Mouse (Mus musculus) CD8-positive naive resting alpha-beta T cell, adult 2 months (primary cell): Measurements from ENCODE around the gene Ripor2.

Experiments
- DNase-seq, 2 experiments: peaks; one replicate each; pipeline ENCODE4 v3.0.0; 2022; ENCODE audit warnings: low read depth in 2 of 2, low spot score in 2 of 2

Ripor2 gene

DNA sequence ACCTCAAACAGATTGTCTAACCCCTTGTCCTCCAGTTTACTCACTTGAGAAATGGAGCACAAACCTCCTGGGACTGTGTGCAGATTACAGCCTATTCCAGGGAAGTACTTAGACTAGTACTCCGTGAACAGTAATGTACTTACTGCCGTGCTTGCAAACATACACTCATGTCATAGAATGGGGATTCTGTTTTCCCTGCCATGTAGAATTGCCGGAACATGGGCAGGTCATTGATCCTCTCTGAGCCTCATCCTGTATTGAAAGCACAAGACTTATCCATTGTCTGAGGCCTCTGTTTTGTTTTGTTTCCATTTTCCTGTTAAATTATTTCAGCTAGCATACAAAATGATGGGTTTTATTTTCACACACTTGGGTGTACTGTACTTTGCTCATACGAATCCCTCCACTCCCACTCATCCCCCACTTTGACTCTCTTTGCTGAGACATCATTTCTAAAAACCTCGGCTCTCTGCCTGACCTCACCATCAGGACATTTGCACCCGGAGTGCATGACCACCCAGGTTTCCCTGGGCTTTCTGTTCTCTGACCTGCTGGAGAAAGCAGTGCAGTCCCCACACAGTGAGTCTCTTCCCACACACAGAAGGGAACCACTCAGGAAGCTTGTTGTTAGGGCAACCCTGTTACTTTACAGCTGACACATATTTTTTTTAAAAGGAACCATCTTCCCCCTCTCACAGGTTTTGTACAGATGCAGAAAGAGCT lies 35.2 kb downstream of the Ripor2 start:
- no peak for DNase-seq

DNA sequence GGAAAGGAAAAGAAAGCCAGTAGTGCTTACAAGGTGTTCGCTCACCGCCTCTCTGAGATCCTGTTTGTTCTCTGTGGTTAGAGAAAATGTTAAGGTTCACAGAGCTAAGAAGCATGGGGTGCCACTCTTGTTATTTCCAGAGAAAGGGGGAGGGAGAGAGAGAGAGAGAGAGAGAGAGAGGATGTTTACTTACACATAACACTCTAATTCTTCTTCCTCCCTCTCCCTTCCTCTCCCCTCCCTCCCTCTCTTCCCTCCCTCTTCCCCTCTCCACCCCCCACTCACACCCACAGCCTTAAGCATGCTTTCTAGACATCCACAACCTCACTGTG lies 35.8 kb downstream of the Ripor2 start:
- DNase-seq = peak in 1 of 2 experiments; percentile 55

DNA sequence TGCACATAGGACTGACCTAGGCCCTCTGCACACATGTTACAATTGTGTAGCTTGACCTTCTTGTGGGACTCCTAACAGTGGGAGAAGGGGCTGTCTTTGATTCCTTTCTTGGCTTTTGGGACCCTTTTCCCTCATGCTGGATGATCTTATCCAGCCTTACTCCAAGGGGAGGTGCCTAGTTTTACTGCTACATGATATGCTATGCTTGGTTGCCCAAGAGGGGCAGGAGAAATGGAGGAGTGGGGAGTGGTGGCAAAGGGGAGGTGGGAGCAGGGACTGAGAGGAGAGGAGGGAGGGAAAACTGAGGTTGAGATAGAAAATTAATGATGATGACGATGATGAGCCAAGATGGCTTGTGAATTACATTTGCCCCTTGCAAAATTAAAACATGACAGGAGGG lies 37.7 kb downstream of the Ripor2 start:
- no peak for DNase-seq

DNA sequence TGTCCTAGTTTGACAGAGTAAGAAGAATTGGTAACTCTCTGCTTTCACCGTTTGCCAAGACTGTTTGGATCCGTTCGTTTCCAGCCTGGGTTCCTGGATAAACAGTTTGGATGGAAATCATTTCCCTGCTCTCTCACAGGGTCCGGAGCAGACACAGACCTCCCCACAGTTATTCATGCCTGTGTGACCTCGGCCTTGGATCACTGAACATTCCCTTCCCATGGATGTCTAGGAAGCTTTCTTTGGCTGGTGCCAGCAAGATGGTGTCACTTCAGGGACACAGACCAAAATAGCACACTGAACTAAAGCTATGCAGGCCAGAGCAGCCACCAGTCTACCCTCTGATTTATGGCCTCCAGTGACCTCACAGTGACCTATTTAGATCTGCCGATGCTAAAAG lies 38.5 kb downstream of the Ripor2 start:
- DNase-seq = no peak

DNA sequence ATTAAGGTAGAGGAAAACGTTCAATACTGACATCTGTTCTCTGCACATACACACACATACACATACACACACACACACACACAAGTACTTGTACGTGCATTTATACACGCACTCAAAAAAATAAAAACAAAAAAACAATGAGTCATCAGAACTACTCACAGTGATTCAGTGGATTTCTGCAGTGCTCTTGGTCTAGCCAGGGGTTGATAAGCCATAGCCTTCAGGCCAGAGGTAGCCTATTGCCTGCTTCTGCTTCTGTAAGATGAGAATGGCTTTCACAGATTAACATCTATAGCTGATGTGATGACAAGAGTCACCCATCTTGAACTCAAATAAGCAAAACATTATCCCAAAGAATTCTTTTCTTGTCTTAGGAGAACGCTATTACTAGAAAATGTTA lies 41.6 kb downstream of the Ripor2 start:
- DNase-seq = no peak

DNA sequence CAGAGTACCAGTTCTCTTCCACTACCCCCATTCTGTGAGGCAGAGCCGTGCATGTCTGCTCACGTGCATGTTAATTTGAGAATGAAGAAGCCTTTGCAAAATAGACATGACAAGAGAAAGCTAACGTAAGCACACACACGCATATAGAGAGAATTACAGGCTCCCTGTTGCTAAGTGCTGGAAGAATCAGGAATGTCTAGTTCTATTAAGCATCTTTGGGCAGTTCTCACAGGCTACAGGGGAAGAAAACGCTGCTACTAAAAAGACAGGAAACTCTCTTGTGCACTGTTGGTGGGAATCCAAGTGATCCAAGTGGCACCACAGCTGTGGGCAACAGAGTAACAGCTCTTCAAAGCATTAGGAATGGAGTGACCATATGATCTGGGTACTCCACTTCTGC lies 43.1 kb downstream of the Ripor2 start:
- no peak for DNase-seq

DNA sequence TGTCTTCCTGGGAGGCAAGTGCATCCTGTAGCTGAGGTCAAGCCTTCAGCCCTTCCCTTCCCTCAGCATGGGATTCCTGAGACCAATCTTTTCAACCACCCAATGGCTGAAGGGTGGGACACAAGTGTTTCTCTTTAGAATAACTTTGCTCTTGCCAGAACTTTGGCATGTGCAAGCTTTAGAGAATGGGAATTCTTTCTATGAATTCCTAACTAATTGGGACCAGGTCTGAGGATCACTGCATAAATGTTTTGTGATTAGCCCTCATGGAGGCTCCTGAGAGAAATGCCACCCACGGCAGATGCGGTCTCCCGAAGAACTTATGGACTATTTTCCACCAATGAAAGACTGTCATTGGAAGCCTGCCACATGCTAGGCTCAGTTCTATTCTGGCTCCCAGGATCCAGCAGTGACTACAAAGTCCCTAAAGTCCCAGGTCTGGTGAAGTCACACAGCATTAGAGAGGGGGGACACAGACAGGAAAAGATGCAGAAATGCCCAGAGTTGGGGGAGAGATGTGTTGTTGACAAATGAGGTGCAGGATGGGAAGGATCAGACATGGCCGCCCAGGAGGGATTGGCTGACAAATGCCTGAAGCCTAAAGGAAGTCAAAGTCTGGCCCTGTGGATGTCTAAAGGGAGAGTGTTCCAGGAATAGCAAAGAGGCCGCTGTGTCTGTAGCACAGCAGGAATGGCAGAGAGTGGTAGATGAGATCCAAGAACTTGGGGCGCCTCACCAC lies 44.9 kb downstream of the Ripor2 start:
- DNase-seq = no peak

DNA sequence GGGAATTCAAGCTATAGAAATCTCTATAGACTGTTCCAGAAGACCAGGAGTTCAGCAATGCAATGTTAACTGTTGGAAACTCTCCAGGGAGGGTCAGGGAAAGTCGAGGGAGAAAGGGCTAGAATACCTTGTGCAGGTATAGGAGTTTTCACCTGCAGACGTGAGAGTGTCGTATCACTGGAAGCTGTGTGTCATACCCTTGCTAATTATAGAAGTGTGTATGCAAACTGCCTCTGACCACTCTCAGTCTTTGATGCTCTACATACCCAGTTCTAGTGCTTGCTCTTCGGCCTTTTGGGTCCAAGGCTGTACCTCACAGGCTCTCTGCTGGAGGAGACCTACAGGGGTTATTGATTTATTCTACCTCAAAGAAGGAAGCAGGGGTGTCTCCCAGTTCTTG lies 46.2 kb downstream of the Ripor2 start:
- no peak for DNase-seq

DNA sequence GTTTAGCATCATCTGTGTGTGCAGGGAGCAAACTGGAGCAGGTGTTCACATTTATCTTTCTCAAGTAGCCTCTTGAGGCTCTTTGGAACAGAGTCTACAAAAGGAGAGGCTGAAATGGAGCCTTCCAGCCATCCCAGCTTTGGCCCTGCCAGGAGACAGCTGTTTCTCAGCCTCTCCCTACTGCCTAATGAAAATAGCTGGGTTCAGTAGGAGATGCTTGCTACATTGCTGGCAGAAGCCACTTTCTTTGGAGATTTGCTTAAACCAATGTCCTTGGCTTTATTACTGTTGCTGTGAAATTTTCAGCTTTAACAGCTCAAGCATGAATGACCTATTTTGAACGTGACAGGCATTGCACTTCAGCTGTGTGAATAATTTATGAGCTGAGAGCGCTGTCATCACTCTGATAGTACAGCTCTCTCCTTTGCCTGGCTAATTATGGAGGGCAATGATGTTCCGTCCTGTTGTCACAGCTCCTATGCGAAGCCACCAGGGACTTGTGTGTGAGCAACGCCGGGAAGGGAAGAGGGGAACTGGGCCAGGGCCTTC lies 47.2 kb downstream of the Ripor2 start:
- DNase-seq = no peak

DNA sequence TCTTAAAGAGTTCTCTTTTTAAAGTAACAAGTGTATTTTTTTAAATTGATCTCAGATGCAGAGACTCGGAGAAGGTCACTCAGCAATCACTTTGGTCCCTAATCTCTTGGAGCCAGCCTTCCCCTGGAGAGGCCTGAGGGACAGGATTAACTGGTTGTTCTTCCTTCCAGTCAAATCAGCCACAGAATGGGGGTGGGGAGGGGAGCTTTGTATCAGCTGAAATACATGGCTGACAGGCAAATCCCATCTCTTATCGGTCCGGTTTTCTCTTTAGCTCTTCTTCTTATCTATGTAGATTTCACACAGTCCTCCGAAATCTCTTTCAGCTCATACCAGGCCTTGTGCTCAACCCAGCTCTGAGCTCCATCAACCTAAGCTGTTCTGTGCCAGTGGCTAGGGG lies 48.4 kb downstream of the Ripor2 start:
- DNase-seq = no peak

DNA sequence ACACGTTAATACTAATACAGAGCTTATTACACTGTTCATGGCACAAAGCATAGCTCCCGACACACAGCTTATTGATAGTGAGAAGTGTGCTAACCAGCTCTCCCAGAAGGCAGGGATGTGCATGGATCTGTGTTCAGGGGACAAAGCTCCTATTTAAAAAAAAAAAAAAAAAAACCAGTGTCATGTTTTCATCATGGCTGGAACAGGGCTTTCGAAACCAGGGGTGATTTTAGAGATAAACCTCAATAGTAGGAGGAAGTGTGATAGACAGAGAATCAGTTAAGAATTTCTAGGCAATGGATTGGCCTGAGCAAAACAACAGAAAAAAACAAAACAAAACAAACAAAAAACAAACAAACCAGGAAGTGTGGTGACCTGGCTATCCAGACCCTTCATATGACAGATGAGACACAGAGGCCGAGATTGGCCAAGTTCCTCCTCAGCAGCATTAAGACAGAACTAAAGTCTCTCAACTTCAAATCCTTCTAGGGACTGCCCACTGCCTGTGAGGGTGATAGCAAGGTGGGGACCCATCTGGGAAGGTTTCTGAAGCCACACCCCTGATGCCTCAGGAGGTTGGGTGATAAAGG lies 51.1 kb downstream of the Ripor2 start:
- no peak for DNase-seq

DNA sequence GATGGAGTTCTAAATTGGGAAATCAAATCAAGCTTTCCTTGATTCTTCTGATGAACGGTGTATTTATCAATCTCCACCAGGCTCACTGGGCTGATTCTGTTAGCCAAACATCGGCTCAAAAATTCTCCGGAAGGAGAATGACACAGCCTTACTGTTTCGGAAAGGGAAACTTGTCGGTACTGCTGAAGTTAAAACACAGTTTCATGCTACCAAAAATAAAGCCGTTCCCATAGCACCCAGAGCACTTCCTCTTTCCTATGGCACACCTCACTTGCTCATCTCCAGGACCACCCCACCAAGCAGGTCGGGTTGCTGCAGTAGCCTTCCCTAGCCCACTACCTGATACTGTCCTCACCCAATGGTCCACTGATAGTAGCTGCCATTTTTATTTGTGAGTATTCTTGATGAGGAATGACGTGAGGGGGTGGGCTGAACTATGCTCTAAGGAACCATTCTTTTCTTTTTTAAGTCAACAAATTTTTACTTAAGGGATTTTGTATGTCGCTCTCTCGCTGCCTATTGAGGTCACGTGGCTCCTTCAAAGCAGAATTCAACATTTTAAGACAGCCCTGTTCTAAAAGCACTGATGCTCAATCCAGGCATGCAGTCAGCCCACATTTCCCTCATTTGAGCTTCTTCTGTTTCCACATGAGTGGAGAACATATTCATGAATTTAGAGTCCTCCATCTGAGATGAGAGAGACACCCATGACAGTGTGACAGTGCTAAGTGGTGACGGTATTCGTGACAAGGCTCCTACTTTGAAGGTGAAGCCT lies 52.5 kb downstream of the Ripor2 start:
- peak in 1 of 2 experiments; percentile 51 for DNase-seq

DNA sequence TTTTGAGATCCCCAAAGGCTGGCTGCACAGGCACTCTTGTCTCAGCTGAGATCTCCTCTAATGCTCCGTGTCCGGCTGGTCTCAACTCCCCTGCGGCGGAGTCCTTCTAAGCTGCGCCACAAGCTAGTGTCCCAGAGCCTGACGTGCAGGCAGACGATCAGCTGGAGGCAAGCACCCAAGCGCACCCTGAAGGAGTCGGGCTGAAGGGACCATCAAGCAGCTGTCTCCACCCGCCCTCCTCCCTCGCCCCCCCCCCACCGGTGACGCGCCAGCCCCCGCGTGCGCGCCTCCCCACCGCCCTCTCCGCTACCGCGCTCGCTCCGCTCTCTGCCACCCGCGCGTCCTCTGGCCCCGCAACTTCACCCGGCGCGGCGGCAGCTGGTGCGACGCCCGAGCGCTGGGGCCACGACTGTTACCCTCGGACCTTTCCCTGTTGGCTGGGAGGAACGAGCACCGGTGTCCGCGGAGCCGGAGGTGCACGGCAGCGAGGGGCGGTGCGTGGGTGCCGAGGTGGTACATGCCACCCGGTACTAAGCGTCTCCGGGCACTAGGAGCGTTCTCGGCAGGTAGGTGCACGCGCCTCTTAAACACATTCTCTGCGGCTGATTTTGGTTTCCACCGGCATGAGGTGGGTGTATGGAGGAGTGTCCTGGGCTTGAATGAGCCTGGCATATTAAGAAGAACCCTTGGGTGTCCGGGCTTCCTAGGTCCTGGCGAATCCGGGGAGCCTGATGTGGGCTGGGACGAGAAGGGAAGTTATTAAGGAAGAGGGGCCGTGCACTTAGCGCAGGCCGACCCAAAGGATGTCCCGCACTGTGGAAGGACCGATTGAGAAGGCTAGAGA lies 56.6 kb downstream of the Ripor2 start:
- peak; percentile 43 to 55 for DNase-seq

DNA sequence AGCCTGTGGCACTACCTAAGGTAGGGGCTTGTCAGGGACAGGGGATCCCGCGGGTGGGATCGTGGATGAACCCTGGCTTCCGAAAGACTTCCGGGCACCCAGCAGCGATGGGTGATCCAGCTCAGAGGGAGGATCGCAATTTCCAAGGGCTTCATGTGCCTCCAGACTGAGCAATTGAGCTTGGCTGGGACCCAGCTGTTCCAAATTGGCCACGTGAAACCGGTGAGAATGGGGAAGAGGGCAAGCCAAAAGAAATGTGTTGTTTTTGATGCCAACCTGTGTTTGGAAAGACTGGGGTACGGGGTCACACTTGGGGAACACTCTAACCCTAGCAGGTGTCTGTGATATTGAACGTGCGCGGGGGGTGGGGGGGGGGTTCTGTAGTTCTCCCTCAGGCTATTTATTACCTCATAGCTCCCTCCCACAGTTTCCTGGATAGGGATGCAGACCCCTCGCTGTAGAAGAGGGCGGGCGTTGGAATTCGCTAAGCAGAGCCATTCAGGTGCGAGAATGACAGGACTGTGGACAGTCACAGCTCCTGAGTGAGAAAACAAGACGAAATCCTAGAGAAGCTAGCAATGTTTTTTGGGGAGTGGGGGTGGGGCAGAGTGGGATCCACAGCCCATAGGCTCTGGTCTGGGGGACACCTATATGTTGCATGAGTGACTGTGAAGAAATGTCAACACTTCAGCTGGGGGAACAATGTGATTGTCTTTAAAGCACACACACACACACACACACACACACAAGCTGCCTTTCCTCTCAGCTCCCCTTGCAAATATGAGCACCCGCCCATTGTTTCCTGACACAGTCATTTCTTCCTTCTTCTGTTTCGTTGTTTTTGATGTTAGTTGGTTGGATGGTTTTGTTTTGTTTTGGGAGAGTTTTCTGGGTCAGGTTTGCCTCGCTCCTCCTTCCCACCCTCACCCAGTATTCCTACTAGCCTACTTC lies 57.5 kb downstream of the Ripor2 start:
- peak; percentile 47 to 58 for DNase-seq

DNA sequence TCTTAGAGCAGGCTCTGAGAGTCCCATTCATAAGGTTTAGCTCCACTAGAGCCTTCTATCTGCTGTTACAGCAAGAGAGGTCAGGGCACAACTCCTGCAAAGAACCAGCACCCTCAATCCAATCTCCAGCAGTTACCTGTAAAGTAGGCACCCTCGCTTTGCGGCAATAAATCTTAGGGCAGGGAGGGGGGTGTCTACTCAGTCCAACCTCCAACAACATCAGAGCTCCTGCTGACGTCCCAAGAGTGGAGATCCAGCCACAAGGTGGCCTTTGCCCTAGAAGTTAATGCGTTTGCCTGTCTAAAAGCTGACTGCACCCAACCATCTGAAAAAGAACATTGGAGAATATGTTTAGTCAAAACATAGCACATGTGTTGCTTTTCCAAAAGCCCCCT lies 58.2 kb downstream of the Ripor2 start:
- DNase-seq = peak; percentile 68 to 71

DNA sequence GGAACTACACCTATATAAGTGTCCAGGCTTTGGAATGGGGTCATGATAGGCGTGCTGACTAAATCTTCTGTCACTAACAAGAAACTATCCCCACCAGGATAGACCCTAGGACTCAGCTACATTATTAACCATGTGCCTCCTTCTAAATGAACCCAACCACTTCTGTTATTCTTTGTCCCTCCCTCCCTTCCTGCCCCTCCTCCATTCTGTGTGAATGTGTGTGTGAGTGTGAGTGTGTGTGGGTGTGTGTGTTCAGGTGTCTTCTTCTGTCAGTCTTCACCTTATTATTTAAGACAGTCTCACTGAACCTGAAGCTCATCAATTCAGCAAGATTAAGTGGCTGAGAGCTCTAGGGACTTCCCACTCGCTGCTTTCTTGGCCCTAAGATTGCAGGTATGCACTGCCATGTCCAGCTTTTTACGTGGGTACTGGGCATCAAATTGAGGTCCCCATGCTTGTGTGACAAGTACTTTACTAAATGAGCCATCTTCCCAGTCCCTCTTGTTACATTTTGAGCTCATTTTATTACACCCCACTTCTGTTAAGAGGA lies 58.9 kb downstream of the Ripor2 start:
- no peak for DNase-seq

DNA sequence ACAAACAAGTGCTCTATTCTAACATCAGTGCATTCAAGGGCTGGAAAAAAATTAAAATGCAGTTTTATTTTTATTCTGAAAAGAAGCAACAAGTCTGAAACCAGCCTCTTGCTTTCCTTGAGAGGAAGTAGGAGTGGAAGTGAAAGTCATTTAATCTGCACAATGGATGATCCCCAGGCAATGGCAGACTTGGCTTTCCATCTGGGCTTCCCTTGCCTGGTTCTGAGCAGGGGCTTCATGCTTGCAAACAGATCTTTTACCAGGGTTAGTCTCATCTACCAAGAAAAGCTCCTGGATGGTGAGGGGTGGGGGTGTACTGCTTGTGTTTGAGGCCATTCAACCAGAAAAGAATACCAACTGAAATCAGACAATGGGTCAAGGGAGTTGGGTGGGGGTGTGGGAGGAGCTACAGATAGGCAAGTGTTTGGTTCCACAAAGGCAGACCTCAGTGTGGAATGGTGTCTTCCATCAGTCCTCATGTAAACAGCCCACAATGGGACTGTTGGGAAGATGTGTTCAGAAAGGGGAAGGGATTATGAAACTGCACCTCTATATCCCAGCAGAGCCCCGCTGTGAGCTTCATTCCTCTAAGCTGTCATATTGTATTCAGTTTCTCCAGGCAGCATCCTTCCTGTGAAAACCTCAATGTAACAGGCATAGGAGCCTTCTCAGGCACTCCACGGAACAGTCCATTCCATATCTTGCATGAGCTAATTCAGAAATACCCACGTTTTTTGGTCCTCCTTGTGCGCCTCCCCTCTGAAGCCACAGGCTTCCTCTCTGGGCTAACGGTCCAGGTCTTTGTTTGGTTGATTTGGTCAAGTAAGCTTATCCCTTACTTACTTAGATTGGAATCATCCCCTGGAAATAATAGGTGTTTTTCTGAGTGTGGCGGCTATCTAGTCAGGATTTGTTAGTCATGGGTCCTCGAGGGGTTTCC lies 59.8 kb downstream of the Ripor2 start:
- DNase-seq = no peak

DNA sequence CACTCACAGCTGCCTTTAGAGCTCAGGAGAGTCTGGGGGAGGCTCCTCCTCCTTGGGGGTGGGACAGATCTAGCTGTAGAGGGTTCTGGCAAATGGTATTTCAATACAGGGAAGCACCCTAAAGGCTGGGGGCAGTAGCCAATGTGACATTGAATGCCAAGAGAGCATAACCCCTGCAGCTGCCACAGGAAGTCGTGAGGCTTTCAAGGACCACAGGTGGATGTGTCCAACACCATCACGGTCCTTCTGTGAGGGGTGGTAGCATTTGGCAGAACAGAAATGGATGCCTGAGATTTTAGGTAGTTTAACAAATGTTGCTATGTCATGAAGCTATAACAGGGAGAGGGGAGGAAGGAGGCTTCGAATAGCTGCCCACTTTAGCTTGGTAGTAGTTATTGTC lies 63.2 kb downstream of the Ripor2 start:
- DNase-seq = no peak
